Mouse (Mus musculus) T-helper 1 cell (primary cell): ENCODE results near the gene Rps6kc1.

ENCODE experiments used
- in situ Hi-C: fragments of 300-600 bp; cut with MboI, MseI; formaldehyde crosslinking; loops from one replicate; pipeline ENCODE4 v1.15.1; 2025; ENCODE audit warnings: high pct_unique_total_duplicates

The Rps6kc1 gene

GRCm38 (mm10) chr1:190904136-190904535, 7.4 kb downstream of the Rps6kc1 start:
- in situ Hi-C loops, result loop anchor here (25.0 kb wide), 1 partner anchor 1858 kb away; the partner anchor contains the start of gene Hhat

DNA sequence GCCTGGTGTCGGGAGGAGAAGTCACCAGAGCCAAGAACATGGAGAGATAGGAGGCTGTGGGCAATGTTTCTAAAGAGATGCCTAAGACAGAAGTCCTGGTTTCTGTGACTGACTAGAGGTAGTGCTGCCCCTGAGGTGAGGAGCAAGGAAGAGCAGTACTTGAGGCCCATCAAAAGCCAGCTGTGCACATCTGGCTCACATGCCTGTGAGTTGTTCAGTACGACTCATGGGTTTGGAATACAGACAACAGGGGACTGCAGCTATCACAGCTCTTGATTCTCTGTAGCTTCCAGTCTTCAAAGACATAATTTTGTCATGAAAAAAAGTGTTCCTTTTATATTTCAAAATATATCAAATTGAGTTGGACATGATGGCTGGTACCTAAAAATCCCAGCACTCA, 10.5 kb downstream of the Rps6kc1 start:
- in situ Hi-C loops, result loop anchor here (25.0 kb wide), 1 partner anchor 1861 kb away; the partner anchor contains the start of gene Hhat

DNA sequence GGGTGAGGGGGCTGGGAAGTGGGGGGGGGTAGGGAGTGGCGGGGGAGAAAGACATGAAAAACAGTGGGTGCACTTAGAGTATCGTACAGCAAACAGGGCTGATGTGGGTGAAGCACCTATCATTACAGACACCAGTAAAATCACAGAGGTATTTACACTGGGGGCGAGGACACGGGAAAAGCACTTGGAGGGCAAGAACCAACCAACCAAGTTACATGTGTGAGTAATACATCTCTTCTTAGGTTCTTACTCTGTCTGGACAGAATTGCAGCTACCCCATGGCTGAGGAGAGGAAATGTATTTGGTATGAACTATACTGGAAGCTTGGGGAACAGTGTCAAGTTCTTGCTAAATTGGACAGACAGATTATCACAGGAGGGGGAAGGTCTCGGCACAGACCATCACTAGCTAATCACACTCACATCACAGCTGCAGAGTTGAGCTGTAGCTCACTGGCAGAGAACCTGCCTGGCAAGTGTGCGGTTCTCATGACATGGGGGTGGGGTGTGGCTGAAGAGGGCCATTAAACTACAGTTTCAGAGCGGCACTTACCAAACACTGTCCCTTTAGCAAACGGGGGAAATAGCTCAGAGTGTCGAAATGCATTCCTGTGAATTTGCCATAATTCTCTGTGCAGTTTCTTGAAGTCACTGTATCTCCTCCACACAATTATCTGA, 12.5 kb downstream of the Rps6kc1 start:
- in situ Hi-C loops, result no loop called here

DNA sequence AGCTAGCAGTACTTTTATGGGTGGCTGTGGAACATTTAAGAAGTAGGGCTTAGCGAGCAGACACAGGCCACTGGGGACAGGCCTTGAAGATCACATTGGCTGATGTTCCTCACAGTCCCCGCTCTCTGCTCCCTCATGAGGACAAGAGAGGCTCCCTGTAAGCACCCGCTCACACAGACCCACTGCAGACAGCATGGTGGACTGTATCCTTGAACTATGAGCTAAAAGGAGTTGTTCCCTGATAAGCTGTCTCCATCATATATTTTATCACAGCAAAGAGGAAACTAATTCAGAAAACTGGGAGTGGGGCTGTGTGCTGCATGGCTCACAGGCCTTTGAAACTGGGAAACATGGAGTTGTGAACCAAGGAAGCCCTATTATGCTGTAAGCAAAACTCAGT, 13.4 kb downstream of the Rps6kc1 start:
- in situ Hi-C loops, result no loop called here

DNA sequence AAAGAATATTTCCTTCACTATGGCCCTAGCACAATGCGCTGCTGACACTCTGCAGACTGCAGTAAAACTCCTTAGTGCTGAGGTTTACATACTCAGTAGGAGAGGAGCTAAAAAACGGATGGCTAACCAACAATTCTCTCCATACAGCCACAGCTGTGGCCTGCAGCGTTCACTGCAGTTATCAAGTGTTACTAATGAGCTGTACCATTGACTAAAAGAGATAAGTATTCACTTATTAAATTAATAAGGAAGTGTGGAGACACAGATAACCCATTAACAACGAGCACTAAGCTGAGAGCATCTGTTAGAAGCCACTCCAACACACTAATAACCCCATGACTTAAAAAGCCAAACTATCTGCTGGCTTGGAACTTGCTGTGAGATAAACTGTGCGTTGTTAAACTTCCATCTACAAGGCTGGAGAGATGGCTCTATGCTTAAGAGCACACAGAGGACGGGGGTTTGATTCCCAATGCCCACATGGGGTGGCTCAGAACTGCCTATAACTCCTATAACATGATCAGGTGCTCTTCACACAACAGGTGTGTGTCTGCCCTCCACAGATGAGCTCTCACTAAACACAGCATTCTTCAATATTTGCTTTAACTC, 17.9 kb downstream of the Rps6kc1 start:
- in situ Hi-C loops, result no loop called here

DNA sequence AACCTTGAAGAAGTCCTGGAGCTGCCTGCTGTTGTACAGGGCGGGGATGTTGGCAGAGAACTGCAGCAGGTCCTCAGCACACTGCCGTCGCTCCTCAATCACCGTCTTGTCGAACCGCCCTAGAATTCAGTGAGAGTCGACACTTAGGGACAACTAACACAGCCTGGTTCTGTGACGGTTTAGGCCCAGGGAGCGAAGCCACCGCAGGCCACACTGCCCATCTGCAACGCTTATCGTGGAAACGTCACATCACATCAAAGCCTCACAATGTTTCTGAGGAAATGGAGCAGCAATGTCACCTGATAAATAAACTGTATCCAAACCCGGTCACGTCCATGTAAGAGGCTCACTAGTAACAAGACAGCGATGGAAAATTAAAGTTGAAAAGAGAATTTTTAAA, 22.9 kb downstream of the Rps6kc1 start:
- in situ Hi-C loops, result loop anchor here (10.0 kb wide), 1 partner anchor 54 kb away; no protein-coding TSS in a partner anchor

DNA sequence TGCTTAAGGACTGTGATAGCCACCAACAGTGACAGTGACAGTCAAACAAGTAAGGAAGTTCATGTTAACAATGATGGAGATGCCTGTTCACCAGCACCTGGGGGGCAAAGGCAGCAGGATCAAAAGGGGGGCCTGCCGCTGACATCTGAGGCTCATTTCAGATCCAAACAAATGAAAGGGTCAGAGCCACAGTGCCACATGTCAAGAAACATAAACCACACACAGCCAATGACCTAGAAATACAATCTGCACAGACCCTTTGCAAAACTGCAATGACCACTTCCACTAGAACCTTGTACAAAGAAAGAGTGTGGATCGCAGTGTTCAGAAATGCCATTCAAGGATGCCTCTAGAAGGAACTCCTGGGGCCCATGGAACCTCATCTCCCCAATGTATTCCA, 23.5 kb downstream of the Rps6kc1 start:
- in situ Hi-C loops, result loop anchor here (10.0 kb wide), 1 partner anchor 53 kb away; no protein-coding TSS in a partner anchor

DNA sequence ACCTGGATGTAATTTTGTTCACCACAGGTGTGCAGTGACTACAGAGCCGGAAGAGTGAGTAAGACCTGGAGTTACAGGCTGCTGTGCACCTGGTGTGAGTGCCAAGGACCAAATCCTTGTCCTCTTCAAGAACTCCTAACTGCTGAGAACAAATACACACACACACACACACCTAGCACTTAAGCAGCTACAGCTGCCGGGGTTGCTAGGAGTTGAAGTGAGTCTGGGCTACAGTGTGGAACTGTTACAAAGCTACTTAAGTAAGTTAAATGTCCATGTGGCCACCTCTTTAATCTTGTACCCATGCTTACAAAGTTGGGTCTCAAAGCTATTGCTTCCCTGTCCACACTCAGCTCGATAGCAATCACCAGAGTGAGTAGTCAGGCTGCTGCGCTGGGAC, 25.6 kb downstream of the Rps6kc1 start:
- in situ Hi-C loops, result loop anchor here (10.0 kb wide), 1 partner anchor 51 kb away; no protein-coding TSS in a partner anchor

DNA sequence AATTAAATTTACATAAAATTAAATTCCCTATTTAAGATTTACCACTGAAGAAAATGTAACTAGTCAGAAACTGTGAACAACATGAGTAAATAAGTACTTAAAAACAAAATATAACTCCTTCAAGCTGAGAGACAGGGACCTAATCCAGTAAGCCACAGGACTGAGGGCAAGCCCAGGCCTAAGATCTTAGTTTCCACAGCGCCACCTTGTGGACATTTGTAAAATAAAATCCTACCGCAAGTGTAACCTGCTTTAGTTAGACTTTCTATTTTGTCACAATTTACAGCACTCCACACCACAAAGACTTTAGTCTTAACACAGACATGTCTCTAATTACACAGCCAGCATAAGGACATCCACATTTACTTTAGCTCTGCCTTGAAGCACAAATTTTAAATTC, 30.1 kb downstream of the Rps6kc1 start:
- in situ Hi-C loops, result loop anchor here (10.0 kb wide), 1 partner anchor 47 kb away; no protein-coding TSS in a partner anchor

- in situ Hi-C loops, result loop anchor here (10.0 kb wide), 1 partner anchor 46 kb away; no protein-coding TSS in a partner anchor
These were observed 30.9 kb downstream of the Rps6kc1 start for GRCm38 (mm10) chr1:190880638-190881037.

- in situ Hi-C loops, result no loop called here
These were observed 35.8 kb downstream of the Rps6kc1 start for GRCm38 (mm10) chr1:190875751-190876150.

- in situ Hi-C loops, result no loop called here
These were observed 36.5 kb downstream of the Rps6kc1 start for GRCm38 (mm10) chr1:190875089-190875488.

DNA sequence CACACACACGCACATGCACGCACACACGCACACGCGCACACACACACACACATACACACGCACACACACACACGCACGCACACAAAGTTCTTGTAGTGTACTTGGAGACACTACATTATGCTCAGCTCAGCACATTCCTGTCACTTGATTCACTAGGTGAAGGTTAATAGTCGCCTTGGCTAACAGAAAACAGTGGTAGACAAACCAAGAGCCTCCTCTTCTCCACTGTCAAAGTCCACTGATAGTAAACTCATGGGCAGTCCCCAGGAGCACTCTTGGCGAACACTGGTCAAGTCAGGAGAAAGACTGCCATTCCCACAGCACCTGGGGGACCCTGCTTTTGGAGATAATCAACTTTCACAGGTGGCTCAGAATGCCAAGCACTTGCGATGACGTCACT, 40.5 kb downstream of the Rps6kc1 start:
- in situ Hi-C loops, result no loop called here

GRCm38 (mm10) chr1:190869996-190870395, 41.6 kb downstream of the Rps6kc1 start:
- in situ Hi-C loops, result no loop called here

DNA sequence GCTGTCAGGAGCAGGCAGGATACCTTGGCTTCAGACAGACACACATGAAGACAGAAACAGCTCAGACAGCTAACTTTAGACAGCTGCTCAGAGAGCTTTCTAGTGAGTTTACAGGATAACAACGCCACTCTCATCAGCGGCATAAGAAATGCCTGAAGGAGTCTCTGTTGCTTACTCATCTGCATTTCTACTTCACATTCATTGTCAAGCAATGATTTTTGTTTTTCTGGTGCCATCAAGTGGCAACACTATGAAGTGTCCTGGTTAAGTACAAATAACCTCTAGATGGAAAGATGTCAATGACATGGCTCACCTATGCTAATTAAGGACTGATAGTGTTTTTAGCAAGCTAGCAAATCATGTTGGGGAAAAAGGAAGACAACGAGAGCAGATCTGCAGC, 42.8 kb downstream of the Rps6kc1 start:
- in situ Hi-C loops, result no loop called here

GRCm38 (mm10) chr1:190861626-190862025, 49.9 kb downstream of the Rps6kc1 start:
- in situ Hi-C loops, result no loop called here

DNA sequence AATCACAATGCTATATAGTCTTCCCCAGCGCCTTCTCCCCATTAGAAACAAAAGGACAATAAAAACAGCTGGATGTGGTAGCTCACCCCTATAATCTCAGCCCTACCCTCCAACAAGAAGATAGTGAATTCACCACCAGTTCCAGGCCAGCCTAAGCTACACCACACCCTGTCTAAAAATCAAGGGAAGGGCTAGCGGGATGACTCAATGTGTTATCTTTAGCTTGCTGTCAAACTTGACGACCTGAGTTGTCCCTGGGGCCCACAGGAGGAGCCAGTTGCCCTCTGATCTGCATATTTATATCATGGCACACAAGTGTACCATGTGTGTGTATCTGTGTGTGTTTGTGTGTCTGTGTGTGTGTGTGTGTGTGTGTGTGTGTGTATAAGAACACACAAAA, 57.1 kb downstream of the Rps6kc1 start:
- in situ Hi-C loops, result no loop called here

- in situ Hi-C loops, result no loop called here
These were observed 62.3 kb downstream of the Rps6kc1 start for GRCm38 (mm10) chr1:190849162-190849865.

GRCm38 (mm10) chr1:190848676-190849075, 62.9 kb downstream of the Rps6kc1 start:
- in situ Hi-C loops, result no loop called here

DNA sequence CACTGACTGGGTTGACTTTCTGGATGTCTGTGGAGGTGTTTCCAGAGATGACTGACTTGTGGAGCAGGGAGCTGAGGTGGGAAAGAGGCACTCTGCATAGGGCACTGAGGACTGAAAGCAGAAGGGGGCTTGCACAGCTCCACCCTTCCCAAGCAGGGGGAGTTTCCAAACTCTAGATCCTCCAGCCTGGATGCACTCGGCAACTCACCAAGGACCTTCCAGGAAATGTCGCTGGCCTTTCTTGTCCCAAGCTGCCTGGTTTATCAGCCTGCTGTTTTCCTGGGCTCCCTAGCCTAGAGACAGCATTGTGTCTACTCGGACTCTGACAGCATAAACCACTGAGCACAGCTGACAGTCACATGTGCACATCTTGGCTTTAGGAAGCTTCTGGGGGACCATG, 64.6 kb downstream of the Rps6kc1 start:
- in situ Hi-C loops, result no loop called here

- in situ Hi-C loops, result no loop called here
These were observed 65.4 kb downstream of the Rps6kc1 start for GRCm38 (mm10) chr1:190846074-190846730.

DNA sequence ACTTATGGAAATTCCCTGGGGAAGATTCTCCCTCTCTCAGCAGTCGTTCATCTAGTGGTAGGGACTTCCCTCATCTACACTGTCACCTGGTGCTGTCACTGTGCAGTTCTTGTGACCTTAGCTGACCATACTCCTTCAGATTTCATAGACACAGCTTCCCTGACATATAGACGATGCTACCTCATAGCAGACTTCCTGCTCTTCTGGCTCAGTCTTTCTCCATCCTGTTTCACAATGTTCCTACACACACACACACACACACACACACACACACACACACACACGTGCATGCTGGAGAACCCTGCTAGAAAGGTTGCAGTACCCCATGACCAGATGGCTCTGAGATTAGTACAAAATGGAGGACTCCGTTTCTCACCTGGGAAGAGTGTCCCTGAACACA, 66.2 kb downstream of the Rps6kc1 start:
- in situ Hi-C loops, result no loop called here
